Mouse (Mus musculus): ENCODE data around the gene Rab3b. TPM values are rescaled to one million over a fixed set of nuclear protein-coding genes. Genes with fewer than 3 reads are reported as not detected.

Gene Rab3b
- polyA plus RNA-seq, 1 experiment from 2014 or later, result 27.7 TPM

GRCm38 (mm10) chr4:108841920-108842578, 36.8 kb upstream of the Rab3b start:
- 86% methylated on average over 7 of the region's 7 CpGs for WGBS
- DNase-seq (ENCODE audit: low spot score) (no peak), ATAC-seq (ENCODE audit: insufficient read depth, low FRiP score, low TSS enrichment) (no peak)
- H3K27me3 ChIP-seq (ENCODE audit: control insufficient read depth, insufficient read depth, low read length), result no peaks in the 10 kb centered on the region
- H3K27ac ChIP-seq (ENCODE audit: low read depth, low read length), result no peak overlapping the region
- H3K4me1 ChIP-seq (ENCODE audit: control insufficient read depth, insufficient read depth, low read length), result no peaks in the 10 kb centered on the region
- no peak overlapping the region for H3K4me2 ChIP-seq (ENCODE audit: low read depth)
- no peak overlapping the region for H3K4me3 ChIP-seq (ENCODE audit: low read depth, low read length)
- H3K36me3 ChIP-seq (ENCODE audit: control insufficient read depth, insufficient read depth, low read length), result no peaks in the 10 kb centered on the region
- H3K9me3 ChIP-seq (ENCODE audit: control insufficient read depth, low read length), result no peaks in the 10 kb centered on the region
- H3K9ac ChIP-seq (ENCODE audit: low read length), result no peak overlapping the region

- DNase-seq (ENCODE audit: low spot score), result no peak
- no peak for ATAC-seq (ENCODE audit: insufficient read depth, low FRiP score, low TSS enrichment)
- no peaks in the 10 kb centered on the region for H3K9me3 ChIP-seq (ENCODE audit: control insufficient read depth, low read length)
- no peak overlapping the region for H3K4me2 ChIP-seq (ENCODE audit: low read depth)
- H3K27ac ChIP-seq (ENCODE audit: low read depth, low read length), result peak overlapping the region; percentile 8; the same call in 1 of the 2 replicates
- no peaks in the 10 kb centered on the region for H3K36me3 ChIP-seq (ENCODE audit: control insufficient read depth, insufficient read depth, low read length)
- H3K9ac ChIP-seq (ENCODE audit: low read length), result no peak overlapping the region
- no peak overlapping the region for H3K4me3 ChIP-seq (ENCODE audit: low read depth, low read length)
- no peaks in the 10 kb centered on the region for H3K4me1 ChIP-seq (ENCODE audit: control insufficient read depth, insufficient read depth, low read length)
- no peaks in the 10 kb centered on the region for H3K27me3 ChIP-seq (ENCODE audit: control insufficient read depth, insufficient read depth, low read length)
Measured at GRCm38 (mm10) chr4:108843336-108843735, 35.5 kb upstream of the Rab3b start.

- no peak for DNase-seq (ENCODE audit: low spot score)
- WGBS, result 87% methylated on average over 5 of the region's 5 CpGs
- Histone ChIP-seq H3K9ac (ENCODE audit: low read length) (no peak overlapping the region), H3K36me3 (ENCODE audit: control insufficient read depth, insufficient read depth, low read length) (no peaks in the 10 kb centered on the region), H3K9me3 (ENCODE audit: control insufficient read depth, low read length) (no peaks in the 10 kb centered on the region), H3K4me2 (ENCODE audit: low read depth) (no peak overlapping the region), H3K4me3 (ENCODE audit: low read depth, low read length) (no peak overlapping the region), H3K4me1 (ENCODE audit: control insufficient read depth, insufficient read depth, low read length) (peaks cover 13% of the 10 kb centered on the region), H3K27me3 (ENCODE audit: control insufficient read depth, insufficient read depth, low read length) (no peaks in the 10 kb centered on the region), H3K27ac (ENCODE audit: low read depth, low read length) (no peak overlapping the region)
- ATAC-seq (ENCODE audit: insufficient read depth, low FRiP score, low TSS enrichment), result no peak
Measured at GRCm38 (mm10) chr4:108845824-108846569, 32.9 kb upstream of the Rab3b start.

- Histone ChIP-seq H3K4me1 (ENCODE audit: control insufficient read depth, insufficient read depth, low read length) (peaks cover 13% of the 10 kb centered on the region), H3K9ac (ENCODE audit: low read length) (peak within 1 kb of the TSS; percentile 84), H3K27me3 (ENCODE audit: control insufficient read depth, insufficient read depth, low read length) (no peaks in the 10 kb centered on the region), H3K27ac (ENCODE audit: low read depth, low read length) (peak within 1 kb of the TSS; percentile 82), H3K4me2 (ENCODE audit: low read depth) (peak within 1 kb of the TSS; percentile 88), H3K9me3 (ENCODE audit: control insufficient read depth, low read length) (no peaks in the 10 kb centered on the region), H3K4me3 (ENCODE audit: low read depth, low read length) (peak within 1 kb of the TSS; percentile 95), H3K36me3 (ENCODE audit: control insufficient read depth, insufficient read depth, low read length) (no peaks in the 10 kb centered on the region)
- ATAC-seq (ENCODE audit: insufficient read depth, low FRiP score, low TSS enrichment) (peak; percentile 80), DNase-seq (ENCODE audit: low spot score) (peak; percentile 83)
- WGBS, result under 1% methylated on average over 77 of the region's 77 CpGs
Measured at GRCm38 (mm10) chr4:108847715-108848504, 31.0 kb upstream of the Rab3b start, which contains the start of gene Kti12. Gene Kti12 (plus strand): TSS chr4:108847785.

GRCm38 (mm10) chr4:108848505-108848848, 30.4 kb upstream of the Rab3b start, which contains the start of gene A730015C16Rik:
Gene A730015C16Rik (minus strand): TSS chr4:108848619.
- H3K4me2 ChIP-seq (ENCODE audit: low read depth), result peak within 1 kb of the TSS; percentile 88
- H3K4me3 ChIP-seq (ENCODE audit: low read depth, low read length), result peak within 1 kb of the TSS; percentile 95
- no peaks in the 10 kb centered on the region for H3K36me3 ChIP-seq (ENCODE audit: control insufficient read depth, insufficient read depth, low read length)
- H3K9me3 ChIP-seq (ENCODE audit: control insufficient read depth, low read length), result no peaks in the 10 kb centered on the region
- DNase-seq (ENCODE audit: low spot score) (peak; percentile 26), ATAC-seq (ENCODE audit: insufficient read depth, low FRiP score, low TSS enrichment) (no peak)
- peak within 1 kb of the TSS; percentile 84 for H3K9ac ChIP-seq (ENCODE audit: low read length)
- H3K27ac ChIP-seq (ENCODE audit: low read depth, low read length), result peak within 1 kb of the TSS; percentile 82
- WGBS, result 10% methylated on average over 20 of the region's 20 CpGs
- peaks cover 13% of the 10 kb centered on the region for H3K4me1 ChIP-seq (ENCODE audit: control insufficient read depth, insufficient read depth, low read length)
- no peaks in the 10 kb centered on the region for H3K27me3 ChIP-seq (ENCODE audit: control insufficient read depth, insufficient read depth, low read length)

GRCm38 (mm10) chr4:108866806-108867205, 12.1 kb upstream of the Rab3b start:
- DNase-seq (ENCODE audit: low spot score) (no peak), ATAC-seq (ENCODE audit: insufficient read depth, low FRiP score, low TSS enrichment) (no peak)
- WGBS, result 87% methylated on average over 7 of the region's 7 CpGs
- H3K4me2 ChIP-seq (ENCODE audit: low read depth), result no peak overlapping the region
- no peaks in the 10 kb centered on the region for H3K4me1 ChIP-seq (ENCODE audit: control insufficient read depth, insufficient read depth, low read length)
- H3K27me3 ChIP-seq (ENCODE audit: control insufficient read depth, insufficient read depth, low read length), result no peaks in the 10 kb centered on the region
- no peak overlapping the region for H3K27ac ChIP-seq (ENCODE audit: low read depth, low read length)
- no peak overlapping the region for H3K4me3 ChIP-seq (ENCODE audit: low read depth, low read length)
- no peak overlapping the region for H3K9ac ChIP-seq (ENCODE audit: low read length)
- H3K9me3 ChIP-seq (ENCODE audit: control insufficient read depth, low read length), result no peaks in the 10 kb centered on the region
- H3K36me3 ChIP-seq (ENCODE audit: control insufficient read depth, insufficient read depth, low read length), result no peaks in the 10 kb centered on the region; the same call in 1 of the 2 replicates

GRCm38 (mm10) chr4:108869730-108870374, 9.0 kb upstream of the Rab3b start:
- Histone ChIP-seq H3K4me3 (ENCODE audit: low read depth, low read length) (no peak overlapping the region), H3K4me1 (ENCODE audit: control insufficient read depth, insufficient read depth, low read length) (no peaks in the 10 kb centered on the region), H3K27ac (ENCODE audit: low read depth, low read length) (no peak overlapping the region), H3K36me3 (ENCODE audit: control insufficient read depth, insufficient read depth, low read length) (no peaks in the 10 kb centered on the region), H3K9me3 (ENCODE audit: control insufficient read depth, low read length) (no peaks in the 10 kb centered on the region), H3K9ac (ENCODE audit: low read length) (no peak overlapping the region), H3K4me2 (ENCODE audit: low read depth) (no peak overlapping the region), H3K27me3 (ENCODE audit: control insufficient read depth, insufficient read depth, low read length) (no peaks in the 10 kb centered on the region)
- peak; percentile 58; the same call in 1 of the 2 replicates for ATAC-seq (ENCODE audit: insufficient read depth, low FRiP score, low TSS enrichment)
- DNase-seq (ENCODE audit: low spot score), result peak; percentile 83
- 38% methylated on average over 10 of the region's 10 CpGs for WGBS

GRCm38 (mm10) chr4:108873746-108874145, 5.1 kb upstream of the Rab3b start:
- ATAC-seq (ENCODE audit: insufficient read depth, low FRiP score, low TSS enrichment), result no peak
- no peak overlapping the region for H3K4me2 ChIP-seq (ENCODE audit: low read depth)
- H3K27ac ChIP-seq (ENCODE audit: low read depth, low read length), result no peak overlapping the region
- no peaks in the 10 kb centered on the region for H3K9me3 ChIP-seq (ENCODE audit: control insufficient read depth, low read length)
- WGBS, result 84% methylated on average over 5 of the region's 5 CpGs
- no peaks in the 10 kb centered on the region for H3K27me3 ChIP-seq (ENCODE audit: control insufficient read depth, insufficient read depth, low read length)
- no peak overlapping the region for H3K9ac ChIP-seq (ENCODE audit: low read length)
- H3K4me3 ChIP-seq (ENCODE audit: low read depth, low read length), result no peak overlapping the region
- no peak for DNase-seq (ENCODE audit: low spot score)
- no peaks in the 10 kb centered on the region for H3K4me1 ChIP-seq (ENCODE audit: control insufficient read depth, insufficient read depth, low read length)
- no peaks in the 10 kb centered on the region for H3K36me3 ChIP-seq (ENCODE audit: control insufficient read depth, insufficient read depth, low read length)
